Mouse (Mus musculus) liver, adult 2 months (tissue): ENCODE results near the gene Npas2.

ENCODE experiments used
- CTCF ChIP-seq: fragments of 200-500 bp; IDR thresholded peaks from 2 replicates; pipeline ENCODE4 v1.5.1; 2011; ENCODE audit warnings: low read depth, low read length, control low read depth
- POLR2A ChIP-seq: fragments of 200-500 bp; IDR thresholded peaks from 2 replicates; pipeline ENCODE4 v1.6.1; 2011; ENCODE audit warnings: low read length, control low read depth; ENCODE audit not compliant: insufficient read depth; ENCODE audit errors: extremely low read depth

DNA sequence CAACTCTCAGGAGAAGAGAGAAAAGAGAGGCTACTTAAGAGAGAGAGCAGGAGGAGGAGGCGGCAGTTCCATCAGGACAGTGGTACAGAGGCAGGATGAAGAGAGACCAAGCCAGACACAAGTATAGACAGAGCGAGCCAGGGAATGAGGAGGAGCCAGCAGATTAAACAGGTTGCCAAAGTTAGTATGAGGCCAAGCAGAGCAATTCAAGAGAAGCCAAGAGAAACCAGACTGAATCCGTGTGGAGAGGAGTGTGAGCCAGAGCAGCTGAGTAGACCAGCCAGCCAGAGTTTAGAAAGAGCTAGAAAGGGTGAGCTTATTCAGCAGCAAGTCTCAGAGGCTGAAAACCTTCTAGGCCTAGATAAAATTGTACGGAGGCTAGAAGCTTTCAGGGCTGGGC, 194.0 kb downstream of the Npas2 start:
- TF ChIP-seq CTCF (no peak), POLR2A (no peak)
